Mouse (Mus musculus) liver, embryonic 15.5 days (tissue): ENCODE measurements around the gene Gm29133. TPM values are rescaled to one million over a fixed set of nuclear protein-coding genes. Genes with fewer than 3 reads are reported as not detected.

Source experiments
- ATAC-seq: fragments of 200-750 bp; cut with Nextera tagmentation; 2 replicates; pipeline ENCODE4 v1.8.0; 2017; ENCODE audit warnings: moderate number of reproducible peaks, mild to moderate bottlenecking, moderate library complexity; ENCODE audit not compliant: insufficient read depth
- H3K27ac ChIP-seq: fragments of 300-500 bp; sonication (generic); replicated peaks from 2 replicates; pipeline ENCODE4 v1.5.1; 2015; ENCODE audit warnings: mild to moderate bottlenecking, inconsistent platforms
- H3K27me3 ChIP-seq: fragments of 300-500 bp; sonication (generic); 2 replicates; pipeline ENCODE4 v1.6.1; 2015; ENCODE audit warnings: mild to moderate bottlenecking, inconsistent platforms
- H3K36me3 ChIP-seq: fragments of 300-500 bp; sonication (generic); replicated peaks from 2 replicates; pipeline ENCODE4 v1.6.1; 2015; ENCODE audit warnings: moderate library complexity, mild to moderate bottlenecking, inconsistent platforms
- H3K4me1 ChIP-seq: fragments of 300-500 bp; sonication (generic); replicated peaks from 2 replicates; pipeline ENCODE4 v1.6.1; 2015; ENCODE audit warnings: inconsistent platforms
- H3K4me2 ChIP-seq: fragments of 300-500 bp; sonication (generic); 2 replicates; pipeline ENCODE4 v1.6.1; 2015; ENCODE audit warnings: moderate library complexity, mild to moderate bottlenecking, inconsistent platforms
- H3K4me3 ChIP-seq: fragments of 300-500 bp; sonication (generic); replicated peaks from 2 replicates; pipeline ENCODE4 v1.5.1; 2015; ENCODE audit warnings: mild to moderate bottlenecking, inconsistent platforms
- H3K9ac ChIP-seq: fragments of 300-500 bp; sonication (generic); 2 replicates; pipeline ENCODE4 v1.6.1; 2015; ENCODE audit warnings: moderate library complexity, mild to moderate bottlenecking, inconsistent platforms
- H3K9me3 ChIP-seq: fragments of 300-500 bp; sonication (generic); replicated peaks from 2 replicates; pipeline ENCODE4 v1.6.1; 2016; ENCODE audit warnings: inconsistent platforms
- WGBS: fragments of 180-500 bp; shearing (Covaris S2); methylation state at CpG from one replicate; pipeline ENCODE4 v1.1.7; 2015; ENCODE audit warnings: mixed read lengths; ENCODE audit not compliant: insufficient replicate concordance; 5-methylcytosine and 5-hydroxymethylcytosine counted together
- polyA plus RNA-seq: library from polyadenylated mRNA; unstranded; fragments of >200 nt; fragmentation: Nextera tagmentation; extraction: Ambion mirVana; gene quantifications from 2 replicates; pipeline ENCODE4 v1.2.1, GENCODE M21; 2015

The Gm29133 gene
- polyA plus RNA-seq, 1 experiment from 2014 or later: not detected

GRCm38 (mm10) chr3:75808001-75808400, 60.0 kb downstream of the Gm29133 start:
- Histone ChIP-seq H3K27me3 (no peaks in the 10 kb centered on the region), H3K4me3 (no peak overlapping the region), H3K27ac (no peak overlapping the region), H3K4me1 (no peaks in the 10 kb centered on the region), H3K36me3 (no peaks in the 10 kb centered on the region), H3K9ac (no peak overlapping the region), H3K4me2 (no peak overlapping the region), H3K9me3 (no peaks in the 10 kb centered on the region)
- ATAC-seq: no peak

- H3K36me3 ChIP-seq: no peaks in the 10 kb centered on the region
Measured at GRCm38 (mm10) chr3:75823934-75824333, 75.9 kb downstream of the Gm29133 start.

GRCm38 (mm10) chr3:75824458-75824857, 76.5 kb downstream of the Gm29133 start:
- H3K4me1 ChIP-seq: no peaks in the 10 kb centered on the region
- no peak overlapping the region for H3K4me3 ChIP-seq
- no peaks in the 10 kb centered on the region for H3K9me3 ChIP-seq
- no peak overlapping the region for H3K4me2 ChIP-seq
- no peaks in the 10 kb centered on the region for H3K36me3 ChIP-seq
- H3K27ac ChIP-seq: no peak overlapping the region
- H3K27me3 ChIP-seq: no peaks in the 10 kb centered on the region
- ATAC-seq: no peak
- WGBS: 25% methylated on average over 1 of the region's 1 CpGs
- no peak overlapping the region for H3K9ac ChIP-seq

More at GRCm38 (mm10) chr3:75823934-75824333, 75.9 kb downstream of the Gm29133 start:
- Histone ChIP-seq H3K4me3 (no peak overlapping the region), H3K9ac (no peak overlapping the region), H3K27me3 (no peaks in the 10 kb centered on the region), H3K4me2 (no peak overlapping the region), H3K4me1 (no peaks in the 10 kb centered on the region), H3K9me3 (no peaks in the 10 kb centered on the region), H3K27ac (no peak overlapping the region)
- 59% methylated on average over 1 of the region's 1 CpGs for WGBS
- ATAC-seq: no peak

GRCm38 (mm10) chr3:75834827-75835226, 86.8 kb downstream of the Gm29133 start:
- Histone ChIP-seq H3K9me3 (no peaks in the 10 kb centered on the region), H3K4me1 (no peaks in the 10 kb centered on the region), H3K27ac (no peak overlapping the region), H3K4me2 (no peak overlapping the region), H3K36me3 (no peaks in the 10 kb centered on the region), H3K9ac (no peak overlapping the region), H3K27me3 (no peaks in the 10 kb centered on the region), H3K4me3 (no peak overlapping the region)
- 66% methylated on average over 2 of the region's 2 CpGs for WGBS
- ATAC-seq: no peak

GRCm38 (mm10) chr3:75835286-75835967, 87.4 kb downstream of the Gm29133 start:
- ATAC-seq: no peak
- Histone ChIP-seq H3K36me3 (no peaks in the 10 kb centered on the region), H3K4me3 (no peak overlapping the region), H3K9me3 (no peaks in the 10 kb centered on the region), H3K27ac (no peak overlapping the region), H3K9ac (no peak overlapping the region), H3K4me2 (no peak overlapping the region), H3K4me1 (no peaks in the 10 kb centered on the region), H3K27me3 (no peaks in the 10 kb centered on the region)
- WGBS: 52% methylated on average over 5 of the region's 5 CpGs

Other genes starting within 250 kb of the Gm29133 start
- gene Pdcd10, start 191.3 kb upstream of the Gm29133 start, polyA plus RNA-seq: 38.5 and 44.8 TPM in 2 replicates
- gene Serpini1, start 190.7 kb upstream of the Gm29133 start, polyA plus RNA-seq: 0.52 and 0.64 TPM in 2 replicates
- gene Golim4, start 208.8 kb downstream of the Gm29133 start, polyA plus RNA-seq: 19.3 and 23.6 TPM in 2 replicates